Mouse (Mus musculus) layer of hippocampus, adult 18-20 months (tissue): ENCODE measurements at regions not wholly inside any gene's neighbourhood (a gene's known extent, or its start where the extent isn't known, plus 50 kb on each side); places are given as distances from the start of the nearest gene placed in this dataset.

Experiments
- DNase-seq, 2 experiments: peaks; one replicate each; pipeline ENCODE4 v3.0.0; 2022; ENCODE audit warnings: low spot score in 2 of 2

GRCm38 (mm10) chr8:101697948-101698347 lies 1087.5 kb downstream of the Cdh11 start:
- DNase-seq, result no peak

DNA sequence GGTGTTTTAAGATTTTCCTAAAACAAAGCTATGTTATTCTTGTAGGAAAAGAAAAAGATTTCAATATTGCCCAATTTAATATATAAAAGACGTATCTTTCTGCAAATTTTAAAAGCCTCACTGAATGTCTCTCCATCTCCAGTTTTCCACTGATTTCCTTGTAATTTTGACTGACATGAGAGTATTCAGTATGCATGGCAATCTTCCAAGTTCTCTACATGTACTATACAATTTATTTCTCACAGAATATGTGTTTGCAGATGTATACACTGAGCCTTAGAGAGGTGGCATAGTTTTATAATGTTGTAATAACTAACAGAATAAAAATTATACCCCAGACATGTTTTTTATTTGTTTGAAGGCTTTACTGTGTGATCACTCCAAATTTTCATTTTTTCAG lies 1094.5 kb downstream of the Cdh11 start:
- no peak for DNase-seq

DNA sequence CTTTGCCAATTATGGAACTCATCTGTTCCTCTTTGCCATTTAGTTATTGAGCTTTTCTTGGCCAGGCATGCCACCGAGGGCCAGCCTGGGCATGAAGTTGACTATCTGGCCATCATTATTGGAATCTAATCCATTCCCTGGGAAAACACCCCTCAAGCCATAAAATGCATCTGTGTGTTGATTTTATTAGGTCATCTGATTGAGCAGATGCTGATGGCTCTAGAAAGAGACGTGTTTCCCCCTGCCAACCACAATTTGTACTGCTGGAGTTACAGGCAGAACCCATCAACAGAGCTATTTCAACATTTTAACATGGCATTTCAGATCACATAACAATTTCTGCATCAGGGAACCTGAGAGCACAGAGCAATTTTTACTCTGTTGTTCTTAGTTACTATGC lies 1116.5 kb downstream of the Cdh11 start:
- peak in 1 of 2 experiments; percentile 5 for DNase-seq

GRCm38 (mm10) chr8:101662874-101663273 lies 1122.6 kb downstream of the Cdh11 start:
- DNase-seq, result no peak

GRCm38 (mm10) chr8:101655292-101655691 lies 1130.2 kb downstream of the Cdh11 start:
- no peak for DNase-seq

- no peak for DNase-seq
These were observed 1156.6 kb downstream of the Cdh11 start for GRCm38 (mm10) chr8:101628816-101629215.

DNA sequence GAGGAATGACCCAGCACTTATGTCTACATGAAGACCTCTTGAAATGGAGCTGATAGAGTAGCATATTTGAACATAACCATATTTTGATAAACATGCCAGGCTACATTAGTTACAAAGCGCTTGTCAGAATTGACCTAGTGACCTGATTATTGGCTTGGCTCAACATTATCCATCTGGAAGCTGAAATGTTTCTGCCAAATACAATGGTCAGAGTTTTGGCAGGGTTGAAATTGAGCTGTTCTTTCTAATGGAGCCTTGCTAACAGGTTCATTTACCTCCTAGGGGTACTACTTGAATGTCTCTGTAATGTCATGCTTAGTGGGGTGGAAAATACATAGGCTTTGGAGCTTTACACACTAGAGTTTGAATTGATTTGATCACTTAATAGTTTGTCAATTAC lies 1163.5 kb downstream of the Cdh11 start:
- DNase-seq, result no peak

DNA sequence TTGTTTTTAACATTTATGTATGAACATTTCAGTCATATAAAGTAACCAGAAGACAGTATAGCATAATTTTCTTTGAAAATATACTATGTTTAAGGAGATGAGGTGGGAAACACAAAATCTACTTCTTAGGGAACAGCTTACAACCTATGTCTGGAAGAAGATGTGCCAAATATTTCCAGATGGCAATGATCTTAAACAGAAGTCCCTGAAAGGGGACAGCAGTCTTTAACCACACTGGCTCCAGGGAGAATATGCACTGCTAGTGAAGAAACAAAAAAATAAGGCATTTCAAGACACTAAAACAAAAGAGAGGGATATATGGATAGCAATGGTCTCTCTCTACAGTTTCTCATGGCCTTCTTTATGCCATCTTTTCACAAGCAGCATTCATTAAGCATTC lies 1194.3 kb downstream of the Cdh11 start:
- DNase-seq, result no peak

DNA sequence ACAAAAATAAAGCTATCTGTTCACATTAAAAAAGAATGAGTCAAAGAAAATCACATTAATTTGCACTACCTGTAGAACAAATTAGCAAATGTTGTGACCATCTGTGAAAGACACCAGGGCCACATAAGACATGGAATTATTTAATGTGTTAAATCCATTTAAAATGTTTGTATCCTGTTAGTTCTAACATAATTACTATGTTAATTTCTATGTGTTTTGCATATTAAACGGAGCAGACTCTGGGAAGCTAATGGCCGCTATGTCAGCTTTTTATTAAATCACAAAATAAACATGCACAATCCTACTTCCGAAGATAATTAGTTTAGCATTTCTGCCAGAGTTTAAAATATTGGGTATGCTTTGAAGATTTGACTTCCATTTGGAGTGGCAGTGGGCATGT lies 1194.8 kb downstream of the Cdh11 start:
- no peak for DNase-seq

- DNase-seq, result no peak
These were observed 1221.0 kb downstream of the Cdh11 start for GRCm38 (mm10) chr8:101564447-101564846.

- no peak for DNase-seq
These were observed 1262.7 kb downstream of the Cdh11 start for GRCm38 (mm10) chr8:101522758-101523157.

GRCm38 (mm10) chr8:101478554-101479314 lies 1306.7 kb downstream of the Cdh11 start:
- DNase-seq, result no peak

DNA sequence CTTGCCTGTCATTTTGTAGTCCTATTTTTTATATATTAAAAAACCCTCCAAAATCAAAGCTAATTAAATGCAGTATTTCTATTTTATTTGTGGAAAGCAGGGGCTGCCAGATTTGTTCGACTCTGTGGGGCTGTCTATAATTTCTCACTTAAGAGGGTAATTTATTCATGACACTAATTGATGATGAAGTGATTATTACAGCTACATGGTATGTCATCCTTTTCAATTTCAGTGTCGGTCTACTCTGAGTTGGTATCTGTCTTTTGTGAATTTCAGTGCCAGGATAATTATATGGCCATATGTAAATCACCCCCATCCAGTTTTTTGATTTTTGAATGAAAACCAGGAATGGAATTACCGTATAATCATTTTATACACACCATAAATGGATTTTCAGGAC lies 1319.1 kb downstream of the Cdh11 start:
- no peak for DNase-seq

- DNase-seq, result peak in 1 of 2 experiments; percentile 4
These were observed 1322.9 kb downstream of the Cdh11 start for GRCm38 (mm10) chr8:101462515-101462914.

GRCm38 (mm10) chr8:101444730-101445129 lies 1340.7 kb downstream of the Cdh11 start:
- DNase-seq, result no peak

- DNase-seq, result no peak
These were observed 1342.9 kb downstream of the Cdh11 start for GRCm38 (mm10) chr8:101442563-101442962.

DNA sequence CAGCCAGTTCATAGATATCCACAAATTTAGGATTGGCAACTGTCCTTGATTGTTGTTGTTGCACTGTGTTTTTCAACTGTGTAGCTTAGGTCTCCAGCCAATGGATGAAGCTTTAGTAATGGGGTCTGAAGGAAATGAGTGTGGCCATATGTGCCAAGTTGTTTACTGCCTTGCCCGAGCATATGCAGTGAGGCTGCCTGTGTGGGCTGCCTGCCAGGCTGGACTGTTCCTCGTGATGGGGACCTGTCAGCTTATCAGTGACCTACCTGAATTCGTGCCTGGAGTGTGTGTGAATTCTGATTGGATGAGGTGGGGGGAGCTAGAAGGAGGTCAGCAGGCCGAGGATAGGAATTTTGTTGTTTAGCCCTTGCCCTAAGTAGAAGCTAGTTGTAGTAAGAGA lies 1349.8 kb downstream of the Cdh11 start:
- no peak for DNase-seq
